Comparison of ENCODE assay signal across 8 mouse cellular contexts in genomic region chr7:4103411-4103810, GRCm38 (mm10). TPM values are rescaled to one million over a fixed set of nuclear protein-coding genes. Genes with fewer than 3 reads are reported as not detected.
DNase-seq lines count a peak whose midpoint lies in the region; TF ChIP-seq lines count a peak whose summit lies in the region.

No protein-coding gene starts in this region.

- DNase-seq in cerebellum, adult 8-10 months: peak; percentile 41
- DNase-seq in cerebellum, adult 11-12 months: no peak
- DNase-seq in lung, adult 2 months: no peak
- no peak for DNase-seq in lung, postnatal 4 days
- DNase-seq in cerebellum, postnatal 14 days: peak; percentile 61 to 76
- peak; percentile 63 for DNase-seq in lung, postnatal 10 days
- no peak for DNase-seq in right cerebral cortex, postnatal 14 days
- no peak for DNase-seq in urinary bladder, postnatal 10 days (ENCODE audit: low spot score)

- no peak overlapping the region for H3K4me3 ChIP-seq in lung, adult 2 months (replicated peaks; ENCODE audit: extremely low read depth, low read depth, low read length)

- TF ChIP-seq POLR2A in lung, adult 2 months (IDR thresholded peaks at IDR 0.05; ENCODE audit: borderline replicate concordance, extremely low read depth, low read depth, low read length): no peak

- 11% methylated on average over 4 of the region's 4 CpGs for WGBS in lung, adult 2 months

- no peaks in the 10 kb centered on the region for H3K4me1 ChIP-seq in lung, adult 2 months (ENCODE audit: control insufficient read depth, insufficient read depth, low read length)

- TF ChIP-seq CTCF in lung, adult 2 months (IDR thresholded peaks at IDR 0.05; ENCODE audit: insufficient read depth, low read length): peak; percentile 20

RNA-seq across cellular contexts. Expression of gene Ttyh1, which starts 15.8 kb away (rescaled TPM):
- 2.6 and 3.0 TPM in 2 replicates for polyA plus RNA-seq in lung, adult 2 months (2012; rRNA removed)

RNA-seq across cellular contexts. Expression of gene Leng8, which starts 33.4 kb away (rescaled TPM):
- polyA plus RNA-seq in lung, adult 2 months (2012; rRNA removed): 648 and 958 TPM in 2 replicates

RNA-seq across cellular contexts. Expression of gene Lair1, which starts 40.4 kb away (rescaled TPM):
- polyA plus RNA-seq in lung, adult 2 months (2012; rRNA removed): 4.7 and 7.2 TPM in 2 replicates

RNA-seq across cellular contexts. Expression of gene Leng9, which starts 46.8 kb away (rescaled TPM):
- polyA plus RNA-seq in lung, adult 2 months (2012; rRNA removed): 8.6 and 10.2 TPM in 2 replicates

Comparison
In these comparisons a context has a peak if more than half of its experiments do, and no peak if none do; other contexts are left out.
1. DNase-seq: peak in cerebellum, adult 8-10 months (single experiment), cerebellum, postnatal 14 days (2 of 2) and lung, postnatal 10 days (single experiment); none in cerebellum, adult 11-12 months (single experiment), lung, adult 2 months (single experiment), lung, postnatal 4 days (0 of 2), right cerebral cortex, postnatal 14 days (single experiment) and urinary bladder, postnatal 10 days (single experiment).